Mouse (Mus musculus) ovary, postnatal 10 days (tissue): ENCODE results near the gene Khdc4.

Experiments
- DNase-seq: peaks from one replicate; pipeline ENCODE4 v3.0.0; 2022; ENCODE audit warnings: low spot score

The Khdc4 gene

DNA sequence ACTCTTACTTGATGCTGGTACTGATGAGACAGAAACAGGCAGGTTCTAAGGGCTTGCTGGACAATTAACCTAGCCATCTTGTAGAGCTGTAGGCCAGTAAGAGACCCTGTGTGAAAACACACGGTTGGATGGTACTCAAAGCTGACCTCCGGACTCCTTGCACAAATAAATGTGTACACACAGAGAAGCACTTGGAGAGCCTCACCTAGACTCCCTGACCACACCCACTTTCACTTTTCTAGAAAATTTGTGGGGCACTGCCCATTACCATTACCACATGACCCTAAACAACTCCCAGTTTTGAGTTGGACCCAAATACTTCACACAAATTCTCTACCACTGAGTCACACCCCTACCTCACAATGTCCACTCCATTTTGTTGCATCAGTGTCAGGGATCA, 51.0 kb downstream of the Khdc4 start:
- no peak for DNase-seq

DNA sequence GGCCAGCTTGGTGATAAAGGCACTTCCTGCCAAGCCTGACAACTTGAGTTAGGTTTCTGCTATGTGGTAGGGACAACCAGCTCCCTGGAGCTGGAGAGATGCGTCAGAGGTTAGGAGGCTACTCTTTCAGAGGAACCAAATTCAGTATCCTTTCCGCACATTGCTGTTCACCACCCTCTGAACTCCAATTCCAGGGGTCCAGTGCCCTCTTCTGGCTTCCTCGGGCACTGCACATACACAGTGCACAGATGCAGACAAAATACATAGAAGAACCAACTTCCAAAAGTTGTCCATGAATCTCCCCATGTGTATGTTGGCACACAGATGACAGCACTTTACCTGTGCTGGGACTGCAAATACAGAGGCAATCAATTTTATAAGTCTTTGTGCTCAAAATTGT, 53.0 kb downstream of the Khdc4 start:
- DNase-seq: no peak

DNA sequence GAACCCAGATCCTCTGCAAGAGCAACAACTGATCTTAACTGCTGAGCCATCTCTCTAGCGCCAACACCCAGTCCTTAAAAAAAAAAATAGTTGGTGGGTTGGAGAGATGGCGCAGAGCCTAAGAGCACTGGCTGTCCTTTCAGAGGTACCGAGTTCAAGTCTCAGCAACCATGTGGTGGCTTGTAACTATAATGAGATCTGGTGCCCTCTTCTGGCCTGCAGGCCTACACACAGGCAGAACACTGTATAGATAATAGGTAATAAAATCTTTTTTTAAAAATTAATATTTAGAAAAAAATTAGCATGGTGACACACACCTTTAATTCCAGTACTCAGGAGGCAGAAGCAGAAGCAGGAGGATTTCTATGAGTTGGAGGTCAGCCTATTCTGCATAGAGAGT, 54.5 kb downstream of the Khdc4 start:
- DNase-seq: no peak

DNA sequence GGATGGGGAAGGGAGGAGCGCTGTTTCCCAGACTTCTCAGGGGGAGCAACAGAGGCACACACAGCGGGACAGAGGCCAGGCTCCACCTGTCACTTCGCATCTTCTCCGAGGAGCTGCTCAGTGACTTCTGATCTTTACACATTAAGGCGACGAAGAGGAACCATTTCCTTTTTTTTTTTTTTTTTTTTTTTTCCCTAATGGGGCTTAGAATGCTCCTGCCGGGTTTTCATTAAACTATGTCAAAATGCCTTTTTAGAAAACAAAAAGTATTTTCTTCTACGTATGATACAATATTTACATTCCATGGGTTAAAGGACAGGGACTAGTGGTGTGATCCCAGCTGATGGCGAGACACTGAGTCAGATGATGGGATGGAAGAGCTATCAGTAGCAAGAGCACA, 59.9 kb downstream of the Khdc4 start:
- DNase-seq: no peak

DNA sequence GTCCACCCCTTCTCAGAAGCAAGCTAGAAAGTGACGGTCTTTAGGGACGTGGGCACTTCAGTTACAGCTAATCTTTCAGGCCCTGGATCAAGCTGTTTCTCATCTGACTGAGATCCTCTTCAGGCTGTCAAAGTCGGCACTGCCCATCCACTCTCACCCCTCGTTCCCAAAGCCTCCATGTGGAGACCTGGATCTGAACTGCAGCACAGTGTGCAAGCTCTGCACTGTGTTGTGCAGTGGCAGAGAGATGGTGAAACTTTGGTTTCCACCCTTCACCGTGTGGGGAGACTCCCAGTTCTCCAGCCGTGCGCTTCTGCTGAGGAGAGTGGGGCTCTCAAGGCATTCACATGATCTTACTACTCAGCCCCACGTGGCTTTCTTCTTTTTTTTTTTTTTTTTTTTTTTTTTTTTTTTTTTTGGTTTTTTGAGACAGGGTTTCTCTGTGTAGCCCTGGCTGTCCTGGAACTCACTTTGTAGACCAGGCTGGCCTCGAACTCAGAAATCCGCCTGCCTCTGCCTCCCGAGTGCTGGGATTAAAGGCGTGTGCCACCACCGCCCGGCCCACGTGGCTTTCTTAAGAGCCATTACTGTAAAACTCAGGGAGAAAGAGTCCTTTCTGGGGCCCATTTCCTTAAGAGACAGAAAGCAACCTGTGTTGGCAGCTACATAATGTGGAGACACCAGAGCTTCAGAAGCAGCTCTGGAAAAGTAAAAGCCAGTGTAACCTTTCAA, 60.7 kb downstream of the Khdc4 start:
- no peak for DNase-seq

DNA sequence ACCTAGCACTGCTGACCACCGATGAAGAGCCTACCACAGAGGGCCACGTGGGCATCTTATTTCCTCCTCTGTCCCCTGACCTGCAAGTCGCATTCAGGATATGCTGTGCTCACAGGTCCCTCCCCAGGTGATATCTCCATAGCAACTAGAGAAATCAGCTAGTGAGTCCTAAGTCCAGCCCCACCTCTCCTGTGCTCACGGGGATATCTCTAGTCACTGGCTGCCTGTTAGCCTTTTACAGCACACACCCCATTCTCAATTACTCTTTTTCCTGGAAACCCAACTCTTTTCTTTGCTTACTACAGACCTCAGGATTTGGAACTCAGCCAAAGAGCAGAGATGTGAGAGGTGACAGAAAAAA, 61.2 kb downstream of the Khdc4 start:
- no peak for DNase-seq

DNA sequence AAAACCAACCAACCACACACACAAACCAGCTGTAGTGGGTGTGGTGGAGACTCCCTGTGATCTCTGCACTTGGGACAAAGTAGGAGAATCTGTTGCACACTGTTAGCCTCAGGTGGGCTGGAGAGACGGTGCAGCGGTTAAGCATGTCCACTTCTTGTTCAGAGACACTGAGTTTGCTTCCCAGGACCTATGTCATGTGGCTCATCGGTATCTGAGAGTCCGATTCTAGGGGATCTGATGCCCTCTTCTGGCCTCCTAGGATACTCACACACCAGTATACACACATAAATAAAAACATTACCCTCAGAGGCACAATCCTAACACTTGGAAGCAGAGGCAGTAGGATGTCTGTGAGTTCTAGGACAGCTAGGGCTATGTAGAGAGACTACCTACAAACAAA, 68.7 kb downstream of the Khdc4 start:
- no peak for DNase-seq

DNA sequence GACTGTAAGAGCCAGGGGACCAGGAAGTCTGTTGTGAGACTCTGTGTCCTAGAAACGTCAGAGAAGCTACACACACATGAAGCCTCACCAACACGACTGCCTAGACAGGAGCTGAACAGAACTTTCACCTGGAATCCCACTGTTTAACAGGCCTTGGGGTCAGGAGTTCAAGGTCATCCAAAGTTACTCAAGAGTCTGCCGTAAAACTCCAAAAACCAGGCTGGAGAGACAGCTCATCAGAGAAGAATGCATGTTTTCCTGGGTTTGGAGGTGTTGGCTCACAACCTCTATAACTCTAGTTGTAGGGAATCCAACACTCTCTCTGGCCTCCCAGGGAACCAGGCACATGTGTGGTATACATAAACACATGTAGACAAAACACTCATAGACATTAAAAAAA, 69.9 kb downstream of the Khdc4 start:
- DNase-seq: no peak

DNA sequence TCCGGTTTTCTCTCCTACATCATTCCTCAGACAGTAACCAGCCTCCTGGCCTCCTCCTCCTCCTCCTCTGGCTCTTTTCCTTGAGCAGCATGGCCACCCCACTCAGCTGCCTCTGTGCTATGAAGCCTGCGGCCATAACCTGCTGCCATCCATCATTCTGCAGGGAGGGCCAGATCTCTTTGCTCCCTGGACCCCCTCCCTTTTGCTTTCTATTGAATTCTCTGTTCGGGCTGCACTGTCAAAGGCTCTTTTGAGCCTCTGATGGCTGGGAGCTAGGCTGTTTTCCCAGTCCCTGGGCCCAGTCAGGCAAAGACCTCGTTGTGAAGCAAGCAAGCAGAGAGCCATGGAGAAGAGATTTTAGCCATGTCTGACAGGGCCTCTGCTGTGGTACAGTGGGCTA, 70.7 kb downstream of the Khdc4 start:
- DNase-seq: no peak

DNA sequence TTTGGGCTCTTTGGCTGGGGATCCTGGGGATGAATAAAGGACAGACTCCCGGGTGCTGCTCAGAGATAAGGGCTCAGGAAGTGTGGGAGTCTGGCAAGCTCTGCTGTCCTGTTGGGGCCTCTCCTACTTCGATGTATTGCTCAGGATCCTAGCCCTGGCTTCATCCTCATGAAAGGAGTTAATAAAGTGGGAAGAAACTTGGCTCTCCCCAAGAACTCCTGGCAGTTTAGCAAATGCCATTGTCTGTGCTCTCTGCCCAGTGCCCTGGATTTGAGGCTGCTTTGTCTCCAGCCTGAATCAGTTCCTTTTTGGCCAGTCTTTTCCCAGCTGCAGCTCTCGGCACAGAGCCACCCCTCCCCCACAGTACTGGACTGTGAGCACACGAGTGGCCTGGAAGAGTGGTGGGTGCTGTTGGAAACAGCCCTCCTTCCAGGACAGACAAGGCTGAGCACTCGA, 72.5 kb downstream of the Khdc4 start:
- DNase-seq: no peak

DNA sequence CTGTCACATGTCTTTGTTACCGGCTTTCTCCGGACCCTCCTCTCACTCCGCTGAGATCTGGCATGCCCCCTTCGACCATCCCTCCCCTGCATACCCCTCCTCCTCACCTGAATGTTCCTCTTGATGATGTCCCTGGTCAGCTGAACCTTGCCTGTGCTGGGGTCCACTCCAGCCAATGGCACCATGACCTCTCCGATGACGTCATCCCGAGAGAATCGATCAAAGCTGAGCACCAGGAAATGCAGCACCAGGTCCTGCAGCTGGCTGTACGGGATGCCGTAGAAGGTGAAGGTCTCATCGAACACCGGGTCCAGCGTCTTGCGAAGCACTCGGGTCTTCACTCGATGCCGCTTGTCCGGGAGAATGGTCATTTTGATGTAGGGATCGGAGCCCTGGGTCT, 76.0 kb downstream of the Khdc4 start:
- no peak for DNase-seq

DNA sequence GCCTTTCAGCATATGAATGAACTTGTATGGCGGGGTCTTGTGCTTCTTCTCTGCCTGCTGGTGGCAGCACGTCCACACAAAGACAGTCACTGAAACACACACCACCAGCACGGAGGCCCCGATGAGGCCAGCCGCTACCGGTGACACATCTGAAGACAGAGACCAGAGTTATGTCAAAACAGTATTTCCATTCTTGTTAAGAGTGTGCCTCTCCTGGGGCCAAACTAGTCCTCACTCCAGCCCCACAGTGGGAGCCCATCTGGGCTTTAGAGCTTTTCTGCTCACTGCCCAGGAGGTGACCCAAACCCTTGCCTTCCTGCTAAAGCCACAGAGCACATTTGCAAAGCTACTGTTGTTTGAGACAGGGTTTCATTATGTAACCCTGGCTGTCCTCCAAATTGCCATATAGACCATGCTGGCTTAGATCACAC, 76.8 kb downstream of the Khdc4 start:
- DNase-seq: no peak
